Mouse (Mus musculus): ENCODE results near the gene Clic3.

Clic3 gene

DNA sequence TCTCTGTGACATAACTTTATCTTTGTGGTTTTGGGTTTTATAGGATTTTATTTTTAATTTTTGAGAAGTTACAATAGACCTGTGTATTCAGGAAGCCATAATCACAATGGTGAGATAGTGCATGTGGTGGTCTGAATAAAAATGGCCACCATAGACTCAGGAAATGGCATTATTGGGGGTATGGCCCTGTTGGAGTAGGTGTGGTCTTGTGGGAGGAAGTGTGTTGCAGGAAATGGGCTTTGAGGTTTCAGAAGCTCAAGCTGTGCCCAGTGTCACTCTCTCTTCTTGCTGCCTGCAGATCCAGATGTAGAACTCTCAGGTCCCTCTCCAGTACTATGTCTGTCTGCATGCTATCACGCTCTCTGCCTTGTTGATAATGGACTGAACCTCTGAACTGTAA lies 23.9 kb downstream of the Clic3 start:
- no peak for DNase-seq (ENCODE audit: low read depth, low spot score)

DNA sequence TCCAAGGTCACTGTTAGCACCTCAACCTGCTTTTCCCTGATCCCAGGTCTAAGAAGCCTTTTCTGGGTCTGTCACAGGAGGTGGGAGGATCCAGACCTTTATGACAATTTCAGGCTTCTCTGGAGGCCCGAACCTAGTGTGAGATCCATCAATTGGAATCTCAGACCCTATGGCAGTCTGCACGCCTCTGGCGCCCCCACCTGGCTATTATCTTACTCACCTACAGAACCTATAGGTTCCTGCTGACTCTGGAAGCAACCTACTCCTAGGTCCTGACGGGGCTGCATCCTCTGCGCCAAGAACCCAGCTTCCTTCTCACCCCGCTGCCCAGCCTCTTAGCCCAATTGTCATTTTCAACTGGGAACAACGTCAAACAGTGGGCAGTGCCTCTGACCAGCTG lies 26.3 kb downstream of the Clic3 start:
- peak; percentile 90 for DNase-seq (ENCODE audit: low read depth, low spot score)

DNA sequence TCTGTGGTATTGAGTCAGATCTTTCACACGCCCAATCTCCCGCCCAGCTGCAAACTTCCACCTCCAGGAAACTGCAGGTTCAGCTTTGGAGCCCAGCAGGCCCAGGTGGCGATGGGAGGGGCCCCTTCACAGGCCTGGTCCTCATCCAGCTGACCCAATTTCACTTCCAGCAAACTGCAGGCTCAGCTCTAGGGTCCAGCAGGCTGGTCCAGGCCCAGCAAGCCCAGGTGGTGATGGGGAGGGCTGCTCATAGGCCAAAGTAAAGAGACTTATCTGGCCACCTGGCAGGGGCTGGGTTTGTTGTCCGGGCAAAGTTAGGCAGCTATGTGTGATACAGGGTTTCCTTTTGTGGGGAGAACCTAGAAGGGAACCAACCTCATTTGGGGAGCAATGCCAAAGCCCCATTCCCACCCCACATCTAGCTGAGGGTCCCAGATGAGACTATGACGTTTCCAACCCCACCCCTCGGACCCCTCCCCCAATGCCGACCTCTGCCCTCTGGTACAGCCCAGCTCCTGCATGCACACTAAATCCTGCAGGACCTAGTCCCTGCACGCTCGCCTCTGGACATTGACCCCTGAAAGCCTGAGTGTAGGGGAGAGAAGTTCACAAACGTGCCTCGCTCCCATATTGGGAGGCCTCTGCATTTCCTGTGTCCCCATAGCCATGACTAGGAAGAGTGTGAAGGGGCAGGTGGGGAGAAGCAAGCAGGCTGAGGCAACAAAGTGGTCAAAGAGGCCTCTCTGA lies 28.4 kb downstream of the Clic3 start:
- no peak for DNase-seq (ENCODE audit: low read depth, low spot score)

DNA sequence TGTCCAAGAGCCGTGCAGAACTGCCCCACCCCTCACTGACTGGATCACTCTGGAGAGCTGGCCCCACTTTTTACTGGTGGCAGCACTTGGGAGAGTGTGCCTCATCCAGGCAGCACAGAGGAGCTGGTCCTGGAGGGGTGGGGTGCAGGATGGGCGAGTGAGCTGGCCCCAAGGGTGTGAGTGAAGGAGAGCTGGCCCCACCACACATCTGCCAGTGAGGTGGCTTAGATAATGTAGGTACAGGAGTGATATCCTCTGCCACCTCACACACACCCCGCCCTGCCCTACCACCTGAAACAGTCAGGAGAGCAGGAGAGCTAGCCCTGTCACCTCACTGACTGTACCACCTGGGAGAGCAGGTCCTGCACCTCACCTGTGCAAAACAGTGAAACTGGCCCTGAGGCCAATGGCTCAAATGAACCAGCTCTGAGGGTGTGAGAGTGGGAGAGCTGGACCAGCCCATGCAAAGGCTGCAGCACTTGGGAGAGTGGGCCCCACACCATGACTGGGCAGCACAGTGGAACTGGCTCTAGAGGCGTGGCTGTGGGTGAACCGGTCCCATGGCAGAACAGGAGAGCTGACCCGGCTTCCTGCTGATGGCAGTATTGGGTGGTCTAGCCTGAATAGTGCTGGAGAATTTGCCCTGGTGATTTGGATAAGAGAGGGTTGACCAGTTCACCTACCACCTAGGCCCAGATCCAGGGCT lies 31.5 kb downstream of the Clic3 start:
- no peak for DNase-seq (ENCODE audit: low read depth, low spot score)

DNA sequence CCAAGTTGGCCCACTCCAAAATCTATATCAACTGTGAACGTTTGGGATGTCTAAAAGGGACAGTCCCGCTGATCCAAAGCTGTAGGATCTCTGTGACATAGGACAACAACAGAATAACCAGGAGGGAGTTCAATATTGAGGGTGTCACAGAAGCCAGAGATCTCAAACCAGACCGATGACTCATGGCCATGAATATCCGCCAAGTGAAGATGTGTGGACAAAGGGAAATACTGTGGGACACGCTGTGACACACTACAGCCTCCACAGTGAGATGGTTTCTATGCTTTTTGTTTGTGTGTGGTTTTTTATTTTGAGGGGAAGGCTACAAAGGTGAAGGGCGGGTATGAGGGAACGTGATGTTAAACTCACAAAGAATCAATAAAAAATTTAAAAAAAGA lies 32.0 kb downstream of the Clic3 start:
- no peak for DNase-seq (ENCODE audit: low read depth, low spot score)

DNA sequence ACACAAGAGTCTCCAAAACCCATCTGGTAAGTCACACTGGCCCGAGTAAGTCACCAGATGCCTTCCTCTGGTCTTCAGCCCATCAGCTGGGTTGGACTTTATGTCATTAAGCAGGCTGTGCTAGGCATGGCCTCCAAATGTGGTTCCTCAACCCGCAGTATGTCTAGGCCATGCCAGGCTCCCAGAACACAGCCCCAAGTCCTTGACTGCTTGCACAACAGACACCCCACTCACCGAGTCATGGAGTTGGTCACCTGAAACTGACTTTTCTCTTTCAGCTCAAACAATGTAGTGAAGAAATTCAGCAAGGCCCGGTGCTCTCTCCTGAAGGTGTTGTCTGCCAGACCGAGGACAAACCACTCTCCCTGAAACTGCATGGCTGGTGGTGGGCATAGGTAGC lies 36.4 kb downstream of the Clic3 start:
- DNase-seq (ENCODE audit: low read depth, low spot score), result no peak

DNA sequence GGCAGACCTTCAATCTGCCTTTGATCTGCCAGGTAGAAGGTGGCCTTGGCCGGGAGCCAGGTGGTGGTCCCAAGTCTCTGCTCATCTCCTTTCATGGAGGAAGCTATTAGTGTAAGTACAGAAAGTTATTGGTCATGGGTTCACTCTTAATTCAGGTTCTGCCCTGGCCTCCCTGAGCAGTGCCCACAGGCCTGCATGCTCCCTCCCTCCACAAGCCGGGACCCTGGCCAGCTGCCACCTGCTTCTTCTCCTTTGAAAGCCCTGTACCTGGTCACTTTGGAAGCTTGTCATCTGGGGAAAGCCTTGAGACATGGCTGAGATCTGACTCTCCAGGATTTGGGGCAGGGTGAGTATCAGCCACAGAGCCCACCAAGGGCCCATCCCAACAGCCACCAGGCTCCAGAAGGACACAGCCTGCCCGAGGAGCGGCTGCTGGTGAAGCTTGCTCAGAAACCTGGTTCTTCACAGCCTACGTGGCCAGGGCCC lies 36.9 kb downstream of the Clic3 start, which contains the start of gene Lcn12:
Gene Lcn12, minus strand, starts transcription at position 436 of the 486 bp plus-strand sequence.
- no peak for DNase-seq (ENCODE audit: low read depth, low spot score)

DNA sequence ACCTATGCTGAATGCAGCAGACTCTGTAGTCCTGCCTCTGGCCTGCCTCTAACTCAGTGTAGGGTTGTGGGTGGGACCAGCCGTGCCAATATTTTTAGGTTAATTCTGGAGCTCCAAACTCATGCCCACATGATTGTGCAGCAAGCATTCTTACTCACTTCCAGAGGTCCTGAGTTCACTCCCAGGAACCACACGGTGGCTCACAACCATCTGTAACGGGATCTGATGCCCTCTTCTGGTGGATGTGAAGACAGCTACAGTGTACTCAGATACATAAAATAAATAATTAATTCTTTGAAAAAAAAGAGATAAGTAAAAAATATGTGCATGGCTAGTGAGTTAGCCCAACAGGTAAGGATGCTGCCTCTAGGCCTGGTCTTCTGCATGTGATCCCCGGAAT lies 39.8 kb downstream of the Clic3 start:
- peak; percentile 70 for DNase-seq (ENCODE audit: low read depth, low spot score)

DNA sequence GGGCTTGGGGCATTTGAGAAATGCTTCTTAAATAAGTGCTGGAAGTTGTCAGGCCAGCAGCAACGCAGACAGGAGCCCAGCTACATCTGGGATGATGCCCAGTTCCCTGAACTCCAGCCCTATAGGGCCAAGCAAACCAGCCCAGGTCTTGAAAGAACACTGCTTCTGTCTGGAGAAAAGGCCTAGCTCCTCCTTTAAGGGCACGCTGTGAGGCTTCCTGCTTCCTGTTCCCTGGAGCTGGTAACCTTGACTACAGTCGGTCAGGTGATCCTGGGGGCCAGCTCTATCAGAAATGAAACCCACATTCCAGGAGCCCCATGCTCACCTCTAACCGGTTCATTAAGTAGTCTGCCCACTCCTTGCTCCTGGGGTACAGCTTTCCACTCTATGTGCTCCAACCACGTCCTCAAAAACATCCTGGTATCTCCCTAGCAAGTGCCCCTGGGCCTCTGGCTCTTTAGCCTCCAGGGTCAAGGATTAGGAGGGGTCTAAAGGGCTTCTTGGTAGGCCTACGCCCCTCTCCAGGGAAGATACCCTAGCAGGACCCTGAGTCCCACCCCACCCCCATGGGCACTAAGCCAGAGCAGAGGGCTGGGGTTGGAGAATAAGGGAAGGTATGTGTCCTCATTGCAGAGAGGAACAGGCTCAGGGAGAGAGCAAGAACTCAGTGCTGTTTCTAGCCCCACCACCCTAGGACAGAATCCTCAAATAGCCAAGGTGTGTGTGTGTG lies 41.4 kb downstream of the Clic3 start:
- peak; percentile 40 for DNase-seq (ENCODE audit: low read depth, low spot score)

DNA sequence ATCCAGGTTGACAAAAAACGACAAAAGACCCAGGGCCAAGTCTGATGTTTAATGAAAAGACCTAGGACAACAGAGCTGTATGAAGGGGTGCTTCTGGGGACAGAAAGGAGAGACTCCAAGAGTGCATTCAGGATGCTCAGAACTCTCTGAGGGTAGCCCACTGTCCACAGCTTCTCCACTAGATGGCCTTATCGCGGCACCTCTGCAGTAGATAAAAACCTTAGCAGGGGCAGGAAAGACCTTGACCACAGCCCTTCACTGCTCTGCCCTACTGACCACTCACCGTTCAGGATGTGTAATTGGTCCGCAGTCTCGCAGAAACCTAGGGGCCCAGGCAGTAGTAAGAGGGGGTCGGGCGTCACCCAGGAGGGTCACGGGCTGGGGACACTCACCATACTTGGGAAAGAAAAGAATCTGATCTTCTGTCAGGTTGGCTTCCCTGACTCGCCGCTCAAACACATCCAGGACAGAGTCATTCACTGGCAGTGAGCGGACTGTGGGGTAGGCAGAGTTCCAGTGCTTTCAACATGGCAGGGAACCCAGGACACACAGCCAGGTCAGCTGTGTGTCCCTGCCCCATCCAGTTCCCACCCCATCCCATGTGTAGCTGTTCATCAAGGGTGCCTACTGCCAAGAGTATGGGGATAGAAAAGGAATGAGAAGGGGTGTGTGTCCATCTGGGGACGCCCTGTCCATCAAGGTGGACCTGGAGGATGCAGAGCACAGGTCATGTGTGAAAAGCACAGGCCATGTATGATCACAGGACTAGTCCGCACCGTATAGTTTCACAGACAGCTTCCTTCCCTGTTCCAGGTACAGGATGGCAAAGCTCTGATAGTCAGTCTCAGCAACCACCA lies 42.2 kb downstream of the Clic3 start:
- DNase-seq (ENCODE audit: low read depth, low spot score), result no peak

DNA sequence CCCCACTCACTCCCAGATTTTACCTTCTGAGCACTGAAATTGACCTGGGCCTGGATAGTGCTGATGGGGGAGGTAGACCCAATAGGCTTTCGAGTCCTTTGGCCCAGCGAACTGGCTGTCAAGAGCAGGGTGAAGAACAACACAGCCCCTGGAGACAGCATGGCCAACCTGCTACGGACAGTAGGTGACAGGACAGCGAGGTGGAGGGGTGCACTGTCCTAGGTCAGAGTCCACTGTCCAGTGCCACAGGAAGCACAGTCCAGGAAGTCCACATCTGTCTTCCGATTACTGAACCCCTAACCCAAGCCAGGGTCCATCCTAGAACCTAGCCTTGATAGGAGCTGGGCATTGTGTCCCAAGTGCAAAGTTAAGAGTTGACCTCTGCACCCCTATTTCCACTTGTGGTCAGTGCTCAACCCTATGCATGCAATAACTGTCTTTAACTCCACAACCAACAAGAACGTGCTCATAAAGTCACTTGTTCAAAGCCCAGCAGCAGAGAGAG lies 43.5 kb downstream of the Clic3 start:
- DNase-seq (ENCODE audit: low read depth, low spot score), result no peak

DNA sequence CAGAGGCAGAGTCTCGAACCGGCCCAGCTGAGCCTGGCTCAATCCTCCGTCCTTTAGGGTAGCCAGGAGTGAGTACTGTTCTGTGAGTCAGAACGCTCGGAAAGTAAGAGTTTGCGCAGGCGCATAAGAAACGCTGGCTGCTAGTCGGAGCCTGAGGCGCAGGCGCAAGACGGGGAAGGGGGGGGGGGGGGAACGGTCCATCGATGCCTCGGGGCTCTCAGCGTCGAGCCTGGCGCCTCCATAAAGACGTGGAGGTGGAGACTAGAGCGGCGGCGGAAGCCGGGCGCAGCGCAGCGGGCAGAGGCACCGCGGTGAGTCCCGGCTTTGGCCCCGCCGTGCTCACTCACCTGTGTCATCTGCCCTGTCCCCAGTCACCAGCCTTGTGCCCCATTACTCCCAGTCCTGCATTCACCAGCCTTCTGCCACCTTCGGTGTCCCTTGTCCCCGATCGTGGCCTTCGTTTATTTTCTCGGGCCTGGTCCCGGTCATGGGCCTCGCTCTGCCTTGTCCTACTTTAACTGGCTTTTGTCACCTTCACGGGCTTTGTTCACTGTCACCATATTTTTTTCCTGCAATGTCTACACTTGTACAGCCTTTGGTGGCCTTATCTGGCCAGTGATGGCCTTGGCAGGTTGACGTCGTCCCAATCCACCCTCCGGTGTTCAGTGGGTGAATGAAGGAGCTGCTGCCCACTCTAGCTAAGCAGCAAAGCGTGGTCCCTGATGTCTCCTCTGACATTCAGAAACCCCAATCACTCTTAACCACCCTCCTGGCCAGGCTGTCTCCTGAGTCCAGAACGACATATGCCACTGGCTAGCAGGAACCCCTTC lies 44.2 kb downstream of the Clic3 start, which contains the start of gene Fbxw5:
Gene Fbxw5, plus strand, starts transcription at position 175 of the 830 bp plus-strand sequence.
- DNase-seq (ENCODE audit: low read depth, low spot score), result peak; percentile 97

DNA sequence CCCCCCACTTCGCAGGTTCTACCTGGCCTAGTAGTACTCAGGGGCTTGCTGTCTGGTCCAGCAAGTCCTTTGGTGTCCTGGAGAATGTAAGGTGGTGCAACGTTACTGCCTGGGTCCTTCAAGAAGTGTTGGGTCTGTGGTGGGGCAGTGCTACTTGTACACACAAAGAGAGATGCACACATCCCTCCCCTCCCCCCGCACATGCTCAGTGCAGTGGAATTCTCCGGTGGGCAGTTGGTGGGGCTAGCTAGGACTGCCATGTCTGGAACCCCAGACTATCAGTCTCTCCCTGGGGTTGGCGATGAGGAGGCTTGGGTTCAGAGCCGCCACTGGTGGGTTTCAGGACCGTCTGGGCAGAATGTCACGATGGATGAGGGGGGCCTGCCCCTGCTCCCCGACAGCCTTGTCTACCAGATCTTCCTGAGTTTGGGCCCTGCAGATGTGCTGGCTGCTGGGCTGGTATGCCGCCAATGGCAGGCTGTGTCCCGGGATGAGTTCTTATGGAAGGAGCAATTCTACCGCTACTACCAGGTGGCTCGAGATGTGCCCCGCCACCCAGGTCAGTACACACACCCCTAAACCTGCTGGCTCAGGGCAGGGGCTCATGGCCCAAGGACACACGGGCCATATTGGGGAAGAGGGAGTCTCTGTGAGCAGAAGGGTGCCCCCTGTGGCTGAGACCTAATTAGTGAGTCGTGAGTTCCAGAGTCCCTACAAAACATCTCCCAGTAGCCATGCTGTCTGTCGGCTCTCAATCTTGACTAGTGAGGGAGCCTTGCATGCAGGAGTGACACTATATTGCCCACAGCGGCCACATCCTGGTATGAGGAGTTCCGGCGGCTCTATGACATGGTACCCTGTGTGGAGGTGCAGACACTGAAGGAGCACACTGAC lies 45.2 kb downstream of the Clic3 start, which contains the start of gene C8g:
Gene C8g, minus strand, starts transcription at position 127 of the 894 bp plus-strand sequence.
- DNase-seq (ENCODE audit: low read depth, low spot score), result peak; percentile 31

DNA sequence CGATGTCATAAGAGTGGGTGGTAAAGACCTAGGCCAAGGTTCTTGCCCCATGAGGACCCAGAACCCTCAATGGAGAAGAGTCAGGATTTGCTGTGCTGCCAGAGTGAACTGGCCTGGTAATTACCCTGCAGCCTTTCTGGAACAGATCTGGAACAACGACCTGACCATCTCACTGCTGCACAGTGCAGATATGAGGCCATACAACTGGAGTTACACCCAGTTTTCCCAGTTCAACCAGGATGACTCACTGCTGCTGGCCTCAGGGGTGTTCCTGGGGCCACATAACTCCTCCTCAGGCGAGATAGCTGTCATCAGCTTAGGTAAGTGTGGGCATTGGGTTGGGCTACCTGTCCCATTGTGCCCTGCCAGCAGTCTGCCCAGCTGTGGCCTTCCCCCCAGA lies 46.1 kb downstream of the Clic3 start:
- DNase-seq (ENCODE audit: low read depth, low spot score), result no peak

DNA sequence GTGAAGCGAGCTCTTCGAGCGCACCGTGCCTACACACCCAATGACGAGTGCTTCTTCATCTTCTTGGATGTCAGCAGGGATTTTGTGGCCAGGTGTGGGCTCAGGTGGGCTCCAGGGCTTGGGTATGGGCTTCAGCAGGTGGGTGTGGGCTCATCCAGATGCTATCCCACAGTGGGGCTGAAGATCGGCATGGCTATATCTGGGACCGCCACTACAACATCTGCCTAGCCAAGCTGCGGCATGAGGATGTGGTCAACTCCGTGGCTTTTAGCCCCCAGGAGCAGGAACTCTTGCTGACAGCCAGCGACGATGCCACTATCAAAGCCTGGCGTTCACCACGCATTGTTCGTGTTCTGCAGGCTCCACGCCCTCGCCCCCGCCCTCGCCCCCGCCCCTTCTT lies 47.9 kb downstream of the Clic3 start:
- DNase-seq (ENCODE audit: low read depth, low spot score), result no peak

DNA sequence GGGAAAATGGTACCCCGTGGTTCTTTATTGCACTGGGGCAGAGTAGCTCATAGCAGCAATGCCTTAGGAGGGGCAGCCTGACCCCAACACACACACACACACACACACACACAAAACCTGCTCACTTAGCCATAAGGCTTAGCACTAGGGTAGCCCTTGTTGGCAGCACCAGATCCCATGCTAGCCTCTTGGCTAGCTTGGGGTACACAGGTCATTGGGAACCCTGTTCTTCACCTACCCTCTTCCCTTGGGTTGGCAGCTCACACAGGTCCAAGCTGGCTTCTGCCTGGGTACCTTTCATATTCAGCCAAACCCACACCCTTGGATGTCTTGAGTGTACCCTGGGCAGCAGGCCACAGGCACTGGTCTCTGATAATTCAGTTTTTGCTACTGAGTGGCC lies 48.4 kb downstream of the Clic3 start:
- DNase-seq (ENCODE audit: low read depth, low spot score), result no peak

DNA sequence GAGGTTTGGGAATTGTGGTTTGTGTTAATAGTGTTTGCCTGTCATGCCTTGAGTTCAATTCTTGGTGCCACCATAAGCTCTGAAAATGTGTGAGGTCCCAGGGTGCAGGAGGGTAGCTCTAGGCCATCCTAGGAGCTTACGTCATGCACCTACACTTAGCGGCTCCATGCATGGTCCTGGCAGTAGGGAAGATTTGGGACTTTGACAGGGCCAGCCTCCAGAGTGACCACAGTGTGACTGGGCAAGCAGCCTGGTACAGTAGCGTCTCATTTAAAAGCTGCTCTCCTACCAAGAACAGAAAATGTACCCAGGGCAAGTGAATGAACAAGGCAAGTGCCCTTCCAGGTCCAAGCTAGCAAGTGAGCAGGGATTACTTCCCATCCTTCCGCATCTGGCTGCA lies 49.2 kb downstream of the Clic3 start:
- no peak for DNase-seq (ENCODE audit: low read depth, low spot score)

DNA sequence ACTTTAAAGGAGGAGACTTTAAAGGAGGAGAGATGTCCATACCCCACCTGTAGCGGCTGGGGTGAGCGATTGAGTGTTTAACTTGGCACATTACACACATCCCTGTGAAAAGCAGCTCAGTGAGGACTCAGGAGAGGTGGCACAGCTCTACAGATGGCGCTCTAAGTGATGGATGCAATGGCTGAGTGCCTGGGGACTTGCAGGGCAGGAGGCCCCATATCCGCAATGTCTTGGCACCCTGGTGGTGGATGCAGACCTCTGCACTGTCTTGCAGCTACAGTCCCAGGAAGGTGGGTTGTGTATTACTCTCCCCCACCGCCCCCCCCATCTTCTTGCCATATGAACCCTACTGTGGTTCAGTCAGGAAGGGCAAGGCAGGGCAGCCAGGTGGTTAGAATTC lies 50.3 kb downstream of the Clic3 start:
- peak; percentile 66 for DNase-seq (ENCODE audit: low read depth, low spot score)
